Mouse (Mus musculus) hindbrain, embryonic 15.5 days (tissue): ENCODE measurements at regions not wholly inside any gene's neighbourhood (a gene's known extent, or its start where the extent isn't known, plus 50 kb on each side); places are given as distances from the start of the nearest gene placed in this dataset.

ENCODE experiments used
- ATAC-seq: fragments of 200-750 bp; cut with Nextera tagmentation; 2 replicates; pipeline ENCODE4 v1.8.0; 2017; ENCODE audit warnings: low read depth, moderate number of reproducible peaks, moderate TSS enrichment; ENCODE audit not compliant: low FRiP score
- H3K27ac ChIP-seq: fragments of 300-500 bp; sonication (generic); replicated peaks from 2 replicates; pipeline ENCODE4 v1.5.1; 2015; ENCODE audit warnings: mild to moderate bottlenecking, inconsistent platforms
- H3K27me3 ChIP-seq: fragments of 300-500 bp; sonication (generic); 2 replicates; pipeline ENCODE4 v1.6.1; 2015; ENCODE audit warnings: control low read depth, inconsistent platforms
- H3K36me3 ChIP-seq: fragments of 300-500 bp; sonication (generic); 2 replicates; pipeline ENCODE4 v1.6.1; 2015; ENCODE audit warnings: control low read depth, inconsistent platforms
- H3K4me1 ChIP-seq: fragments of 300-500 bp; sonication (generic); replicated peaks from 2 replicates; pipeline ENCODE4 v1.6.1; 2015; ENCODE audit warnings: control low read depth, inconsistent platforms
- H3K4me2 ChIP-seq: fragments of 300-500 bp; sonication (generic); 2 replicates; pipeline ENCODE4 v1.6.1; 2015; ENCODE audit warnings: moderate library complexity, mild to moderate bottlenecking, inconsistent platforms
- H3K4me3 ChIP-seq: fragments of 300-500 bp; sonication (generic); 2 replicates; pipeline ENCODE4 v1.5.1; 2015; ENCODE audit warnings: mild to moderate bottlenecking, inconsistent platforms
- H3K9ac ChIP-seq: fragments of 300-500 bp; sonication (generic); 2 replicates; pipeline ENCODE4 v1.6.1; 2015; ENCODE audit warnings: inconsistent platforms
- H3K9me3 ChIP-seq: fragments of 300-500 bp; sonication (generic); 2 replicates; pipeline ENCODE4 v1.6.1; 2016; ENCODE audit warnings: control low read depth, inconsistent platforms
- WGBS: fragments of 180-500 bp; shearing (Covaris S2); methylation state at CpG from one replicate; pipeline ENCODE4 v1.1.7; 2015; 5-methylcytosine and 5-hydroxymethylcytosine counted together

DNA sequence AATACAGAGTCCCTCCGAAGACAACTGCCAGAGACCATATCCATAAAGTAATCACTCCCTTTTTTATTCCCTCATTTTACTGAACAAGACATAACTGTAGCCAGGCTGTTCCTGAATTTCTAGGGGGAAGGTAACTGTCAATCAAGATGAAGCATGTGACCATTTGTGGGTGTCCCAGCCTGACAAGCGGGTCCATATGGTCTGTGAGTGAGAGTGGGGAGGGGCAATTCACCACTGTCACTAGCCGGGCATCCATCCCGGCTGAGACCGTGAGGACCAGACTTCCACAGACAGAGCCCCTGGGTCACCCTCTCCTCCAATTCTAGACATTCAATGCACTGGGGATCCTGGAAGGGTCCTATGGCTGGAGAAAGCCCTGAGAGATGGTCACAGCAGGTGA lies 54.6 kb downstream of the Gm11733 start:
- Histone ChIP-seq H3K27ac (no peak overlapping the region), H3K4me3 (no peak overlapping the region), H3K4me2 (no peak overlapping the region), H3K9me3 (no peaks in the 10 kb centered on the region), H3K27me3 (no peaks in the 10 kb centered on the region), H3K4me1 (peaks cover 60% of the 10 kb centered on the region), H3K9ac (no peak overlapping the region), H3K36me3 (no peaks in the 10 kb centered on the region)
- WGBS = 56% methylated on average over 5 of the region's 5 CpGs
- no peak for ATAC-seq

DNA sequence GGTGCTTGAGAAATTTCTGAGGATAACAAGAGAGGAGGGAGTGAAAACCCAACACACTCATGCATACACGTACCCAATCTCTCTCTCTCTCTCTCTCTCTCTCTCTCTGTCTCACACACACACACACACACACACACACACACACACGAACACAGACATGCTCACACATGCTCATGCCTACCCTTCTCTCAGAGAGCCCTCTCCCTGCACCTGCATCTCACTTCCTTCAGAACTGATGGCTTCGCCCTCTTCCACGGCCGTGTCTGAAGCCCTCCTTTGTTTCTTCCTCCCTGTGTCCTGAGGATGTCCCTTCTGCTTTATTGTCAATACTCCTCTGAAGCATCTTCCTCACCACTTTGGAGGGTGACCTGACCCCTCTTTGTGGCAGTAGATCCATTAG lies 56.4 kb downstream of the Gm11733 start:
- Histone ChIP-seq H3K9ac (0 out of 2 replicates have a peak overlapping the region, but pooled peaks have one; percentile 2), H3K4me1 (peaks cover 47% of the 10 kb centered on the region), H3K9me3 (no peaks in the 10 kb centered on the region), H3K27me3 (no peaks in the 10 kb centered on the region), H3K27ac (peak overlapping the region; percentile 82), H3K36me3 (no peaks in the 10 kb centered on the region), H3K4me3 (no peak overlapping the region), H3K4me2 (peak overlapping the region; percentile 24)
- WGBS = 31% methylated on average over 5 of the region's 5 CpGs
- 0 out of 2 replicates have a peak, but pooled peaks have one; percentile 27 for ATAC-seq

DNA sequence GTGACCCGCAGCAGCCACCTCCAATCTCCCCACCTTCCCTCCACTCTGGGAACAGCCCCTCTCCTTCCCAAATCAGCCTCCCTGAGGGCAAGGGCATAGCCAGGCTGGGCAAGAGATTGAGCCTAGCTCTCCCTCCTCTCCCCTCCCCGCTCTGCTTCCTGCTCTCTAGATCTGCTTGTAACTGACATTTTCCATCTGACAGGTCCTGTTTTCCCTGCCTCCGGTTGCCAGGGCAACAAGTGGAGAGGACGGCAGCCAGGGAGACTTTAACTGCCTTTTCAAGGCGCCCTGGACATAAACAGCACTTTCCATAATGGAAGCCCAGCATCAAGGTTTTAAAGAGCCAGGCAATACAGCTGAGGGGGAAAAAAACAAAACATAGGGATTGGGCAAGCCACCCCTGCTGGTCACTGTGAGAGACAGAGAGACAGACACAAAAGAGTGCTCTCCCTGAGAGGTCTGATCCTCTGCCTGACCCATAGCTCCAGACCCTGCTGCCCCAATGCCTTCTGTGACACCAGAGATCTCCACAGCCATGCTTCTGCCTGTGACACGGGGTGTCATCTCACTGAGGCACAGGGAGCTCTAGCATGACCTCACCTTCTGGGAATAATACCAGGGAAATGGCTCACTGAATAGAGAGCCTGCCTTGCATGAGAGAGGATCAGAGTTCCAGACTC lies 57.2 kb downstream of the Gm11733 start:
- no peaks in the 10 kb centered on the region for H3K9me3 ChIP-seq
- no peaks in the 10 kb centered on the region for H3K27me3 ChIP-seq
- 0 out of 2 replicates have a peak overlapping the region, but pooled peaks have one; percentile 2 for H3K9ac ChIP-seq
- H3K36me3 ChIP-seq = no peaks in the 10 kb centered on the region
- H3K4me3 ChIP-seq = no peak overlapping the region
- H3K4me2 ChIP-seq = peak overlapping the region; percentile 24
- ATAC-seq = peak; percentile 76
- H3K27ac ChIP-seq = peak overlapping the region; percentile 82
- H3K4me1 ChIP-seq = peaks cover 42% of the 10 kb centered on the region
- WGBS = 4% methylated on average over 6 of the region's 6 CpGs

DNA sequence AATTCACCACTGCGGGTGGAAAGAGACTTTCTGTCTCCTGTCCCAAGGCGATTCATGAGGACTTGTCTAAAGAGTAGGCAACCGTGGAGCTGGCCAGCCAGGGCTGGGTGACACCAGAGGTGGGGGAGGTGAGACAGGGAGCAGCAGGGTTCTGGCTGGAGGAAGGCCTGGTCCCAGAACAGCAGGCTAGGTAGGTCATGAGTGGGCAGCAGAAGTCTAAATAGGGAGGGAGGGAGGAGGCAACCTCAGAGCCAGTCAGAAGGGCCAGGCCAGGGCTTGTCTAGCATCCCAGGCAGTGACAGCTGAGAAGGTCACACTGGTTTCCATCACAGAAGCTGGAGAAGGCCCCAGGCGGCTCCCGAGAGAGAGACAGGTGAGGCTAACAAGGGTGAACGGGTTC lies 59.0 kb downstream of the Gm11733 start:
- H3K4me2 ChIP-seq = no peak overlapping the region
- H3K4me1 ChIP-seq = peaks cover 38% of the 10 kb centered on the region
- H3K27ac ChIP-seq = 0 out of 2 replicates have a peak overlapping the region, but pooled peaks have one; percentile 57
- H3K36me3 ChIP-seq = no peaks in the 10 kb centered on the region
- ATAC-seq = no peak
- no peak overlapping the region for H3K9ac ChIP-seq
- no peaks in the 10 kb centered on the region for H3K9me3 ChIP-seq
- 41% methylated on average over 6 of the region's 6 CpGs for WGBS
- no peaks in the 10 kb centered on the region for H3K27me3 ChIP-seq
- no peak overlapping the region for H3K4me3 ChIP-seq

DNA sequence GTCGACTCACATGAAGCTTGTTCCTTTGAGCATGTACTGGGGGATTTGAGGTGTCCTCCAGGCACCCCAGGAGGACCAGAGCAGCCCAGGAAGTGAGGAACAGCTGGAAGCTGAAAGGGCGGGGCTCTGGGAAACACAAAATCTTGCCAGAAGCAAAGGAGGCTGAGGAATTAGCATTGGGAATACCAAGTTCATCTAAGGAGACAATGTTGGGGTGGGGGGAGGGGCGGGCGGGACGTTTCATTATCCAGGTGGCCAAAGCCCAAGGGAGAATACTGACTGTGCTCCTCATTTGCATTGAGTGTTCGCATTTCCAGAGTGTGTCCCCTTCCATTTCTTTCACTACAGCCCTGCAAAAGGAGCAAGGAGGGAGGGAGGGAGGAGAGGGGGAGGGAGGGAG lies 60.3 kb downstream of the Gm11733 start:
- no peak for ATAC-seq
- no peak overlapping the region for H3K4me3 ChIP-seq
- no peak overlapping the region for H3K4me2 ChIP-seq
- no peak overlapping the region for H3K27ac ChIP-seq
- H3K9me3 ChIP-seq = no peaks in the 10 kb centered on the region
- peaks cover 32% of the 10 kb centered on the region for H3K4me1 ChIP-seq
- no peaks in the 10 kb centered on the region for H3K36me3 ChIP-seq
- no peak overlapping the region for H3K9ac ChIP-seq
- no peaks in the 10 kb centered on the region for H3K27me3 ChIP-seq
- WGBS = 36% methylated on average over 6 of the region's 6 CpGs

DNA sequence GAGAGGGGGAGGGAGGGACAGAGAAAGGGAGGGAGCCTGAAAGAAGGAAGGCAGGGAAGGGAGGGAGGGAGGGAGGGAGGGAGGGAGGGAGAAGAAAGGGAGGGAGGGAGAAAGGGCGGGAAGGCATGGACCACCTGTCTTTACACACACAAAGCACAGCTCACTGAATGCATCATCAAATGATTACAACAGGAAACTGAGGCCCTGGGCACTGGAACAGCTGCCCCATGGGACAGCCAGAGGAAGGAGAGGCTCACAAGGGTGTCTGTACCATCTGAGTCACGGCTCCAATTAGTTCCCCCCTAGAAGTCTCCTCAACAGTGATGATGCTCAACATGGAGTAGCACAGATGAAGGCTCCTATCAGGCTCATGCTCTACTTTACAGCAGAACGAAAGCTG lies 60.8 kb downstream of the Gm11733 start:
- H3K9ac ChIP-seq = no peak overlapping the region
- H3K36me3 ChIP-seq = no peaks in the 10 kb centered on the region
- no peak overlapping the region for H3K27ac ChIP-seq
- no peaks in the 10 kb centered on the region for H3K27me3 ChIP-seq
- WGBS = 72% methylated on average over 3 of the region's 3 CpGs
- peaks cover 29% of the 10 kb centered on the region for H3K4me1 ChIP-seq
- H3K4me2 ChIP-seq = no peak overlapping the region
- no peaks in the 10 kb centered on the region for H3K9me3 ChIP-seq
- no peak overlapping the region for H3K4me3 ChIP-seq
- ATAC-seq = no peak

DNA sequence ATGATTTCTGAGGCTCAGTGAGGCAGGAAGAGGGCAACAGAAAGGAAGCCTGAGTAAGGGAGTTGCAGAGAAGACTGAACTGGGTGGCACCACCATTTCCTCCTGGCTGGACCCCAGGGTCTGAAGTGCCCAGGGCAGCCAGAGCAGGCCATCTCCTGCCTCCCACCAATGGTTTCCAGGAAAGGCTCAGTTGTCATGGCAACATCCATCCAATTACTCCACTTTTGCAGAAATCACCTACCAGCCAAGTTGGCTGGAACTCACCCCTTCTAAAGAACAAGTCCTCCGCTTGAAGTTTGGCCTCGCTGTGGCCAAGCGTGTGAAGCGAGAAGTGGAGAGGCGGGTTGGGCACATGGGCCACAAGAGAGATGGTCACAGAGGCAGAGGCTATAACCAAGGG lies 67.8 kb downstream of the Gm11733 start:
- Histone ChIP-seq H3K4me2 (no peak overlapping the region), H3K27ac (no peak overlapping the region; the same call in 1 of the 2 replicates), H3K36me3 (no peaks in the 10 kb centered on the region), H3K4me1 (peaks cover 10% of the 10 kb centered on the region; the same call in 1 of the 2 replicates), H3K27me3 (no peaks in the 10 kb centered on the region), H3K9me3 (no peaks in the 10 kb centered on the region), H3K4me3 (no peak overlapping the region), H3K9ac (no peak overlapping the region)
- ATAC-seq = 0 out of 2 replicates have a peak, but pooled peaks have one; percentile 23
- 71% methylated on average over 5 of the region's 5 CpGs for WGBS

DNA sequence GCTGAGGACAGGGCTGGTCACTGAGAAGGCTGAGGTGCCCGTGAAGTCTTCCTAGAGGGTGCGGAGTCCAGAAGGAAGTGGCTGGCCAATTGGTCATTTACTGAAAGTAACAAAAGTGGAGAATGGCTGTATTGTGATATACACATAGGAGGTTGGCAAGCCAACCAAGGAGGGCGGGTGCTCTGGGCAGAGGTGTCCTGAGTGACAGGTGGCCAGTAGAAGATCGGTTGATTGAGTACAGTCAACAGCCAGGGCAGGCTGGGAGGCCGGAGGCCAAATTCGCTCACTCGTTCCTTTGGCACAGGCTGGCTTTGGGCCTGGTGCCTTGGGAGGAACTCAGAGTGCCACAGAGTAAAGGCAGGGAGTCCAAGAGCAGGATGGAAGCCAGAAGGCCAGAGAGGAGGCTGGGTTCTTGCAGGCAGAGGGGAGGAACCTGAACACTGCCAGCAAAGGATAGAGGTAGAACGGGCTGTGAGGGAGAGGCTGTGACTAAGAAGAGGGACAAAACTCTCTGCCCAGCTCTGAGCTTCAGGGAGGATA lies 68.3 kb downstream of the Gm11733 start:
- no peak overlapping the region for H3K4me2 ChIP-seq
- H3K9me3 ChIP-seq = no peaks in the 10 kb centered on the region
- peaks cover 10% of the 10 kb centered on the region; the same call in 1 of the 2 replicates for H3K4me1 ChIP-seq
- ATAC-seq = peak; percentile 57; the same call in 1 of the 2 replicates
- WGBS = 85% methylated on average over 8 of the region's 8 CpGs
- no peaks in the 10 kb centered on the region for H3K36me3 ChIP-seq
- no peak overlapping the region for H3K9ac ChIP-seq
- H3K27me3 ChIP-seq = no peaks in the 10 kb centered on the region
- H3K27ac ChIP-seq = no peak overlapping the region; the same call in 1 of the 2 replicates
- no peak overlapping the region for H3K4me3 ChIP-seq

DNA sequence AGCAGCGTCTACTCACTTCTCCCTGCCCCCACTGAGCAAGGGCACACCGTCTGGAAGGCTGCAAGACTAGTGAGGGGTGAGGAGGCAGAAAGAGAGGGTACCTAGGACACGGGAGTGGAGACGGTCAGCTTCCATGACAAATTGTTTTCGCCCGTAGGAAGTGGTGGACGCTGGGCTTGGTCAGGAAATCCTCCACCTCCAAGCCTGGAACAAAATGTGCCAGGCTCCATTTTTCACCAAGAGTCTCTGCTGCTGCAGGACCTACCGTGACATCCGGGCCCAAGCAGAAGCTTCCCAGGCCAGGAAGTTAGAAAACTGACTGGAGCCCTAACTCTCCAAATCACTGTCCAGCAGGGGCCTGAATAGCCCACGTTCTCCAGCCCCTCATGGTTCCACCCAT lies 69.9 kb downstream of the Gm11733 start:
- Histone ChIP-seq H3K27me3 (no peaks in the 10 kb centered on the region), H3K27ac (no peak overlapping the region), H3K4me1 (peaks cover 10% of the 10 kb centered on the region; the same call in 1 of the 2 replicates), H3K9ac (no peak overlapping the region), H3K4me3 (no peak overlapping the region), H3K36me3 (no peaks in the 10 kb centered on the region), H3K9me3 (no peaks in the 10 kb centered on the region), H3K4me2 (no peak overlapping the region)
- 54% methylated on average over 10 of the region's 10 CpGs for WGBS
- no peak for ATAC-seq

DNA sequence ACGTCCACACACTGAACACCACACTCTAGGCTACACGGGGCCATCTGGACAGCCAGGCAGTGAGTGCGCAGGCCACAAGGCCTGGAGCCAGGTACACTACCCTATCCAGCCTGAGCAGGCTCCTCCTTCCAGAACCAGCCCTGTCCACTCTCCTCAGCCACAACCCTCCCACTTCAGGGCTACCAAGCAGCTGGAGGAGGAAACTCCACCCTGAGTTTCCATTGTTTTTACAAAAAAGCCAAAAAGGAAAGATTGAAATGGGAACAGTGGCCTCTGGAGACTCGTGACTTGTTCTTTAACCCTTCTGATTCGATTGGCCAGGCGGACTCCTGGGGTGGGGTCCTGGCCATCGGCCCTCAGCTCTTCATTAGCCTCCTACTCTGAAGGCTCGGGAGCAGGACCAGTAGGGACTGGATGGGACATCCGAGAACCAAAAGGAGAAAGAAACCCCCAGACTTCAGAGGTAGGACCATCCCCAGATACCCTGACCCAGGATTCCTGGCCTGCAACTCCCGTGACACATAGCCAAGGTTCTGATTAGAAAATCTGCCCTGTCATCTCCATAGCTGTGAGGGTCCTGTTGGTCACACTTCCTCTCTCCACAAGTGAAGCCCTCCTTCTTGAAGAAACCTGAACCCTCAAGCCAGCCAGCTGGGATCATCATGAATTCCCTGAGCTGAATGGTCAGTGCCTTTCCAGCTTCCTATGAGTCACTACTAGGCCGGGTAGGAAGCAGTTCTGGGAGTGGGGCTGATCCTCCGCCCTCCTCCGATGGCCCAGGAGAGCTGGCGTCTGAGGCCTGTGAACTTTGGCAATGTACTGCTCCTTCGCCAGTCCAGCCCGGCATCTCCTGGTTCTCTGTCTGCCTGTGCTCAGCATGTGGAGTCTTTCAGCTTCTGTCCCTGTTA lies 73.6 kb downstream of the Gm11733 start:
- no peaks in the 10 kb centered on the region for H3K36me3 ChIP-seq
- H3K27ac ChIP-seq = no peak overlapping the region
- ATAC-seq = no peak
- no peaks in the 10 kb centered on the region for H3K27me3 ChIP-seq
- H3K9me3 ChIP-seq = no peaks in the 10 kb centered on the region
- H3K4me2 ChIP-seq = no peak overlapping the region
- no peak overlapping the region for H3K9ac ChIP-seq
- WGBS = 82% methylated on average over 16 of the region's 16 CpGs
- H3K4me3 ChIP-seq = no peak overlapping the region
- H3K4me1 ChIP-seq = 0 out of 2 replicates have a peak, but pooled peaks cover 3% of the 10 kb centered on the region

DNA sequence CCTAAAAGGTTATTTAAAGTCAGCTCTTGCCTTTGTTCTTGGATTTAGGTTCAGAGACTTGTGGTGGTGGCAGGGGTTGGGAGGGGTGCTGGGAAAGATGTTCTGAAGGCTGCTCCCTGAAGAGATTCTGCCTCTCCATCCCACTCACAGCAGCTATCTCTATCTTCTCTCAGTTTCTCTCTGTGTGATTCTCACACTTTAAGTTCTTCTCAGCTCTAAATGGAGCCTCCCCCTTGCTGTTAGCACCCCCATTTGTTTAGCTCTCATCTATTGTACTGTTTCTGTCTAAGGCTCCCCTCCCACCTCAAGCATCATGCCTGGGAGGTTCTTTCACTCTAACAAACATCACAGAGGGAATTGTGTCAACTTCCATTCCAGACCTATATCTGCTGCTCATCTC lies 75.7 kb downstream of the Gm11733 start:
- no peak overlapping the region for H3K4me3 ChIP-seq
- no peaks in the 10 kb centered on the region for H3K9me3 ChIP-seq
- no peak overlapping the region for H3K27ac ChIP-seq
- no peak overlapping the region for H3K9ac ChIP-seq
- H3K4me2 ChIP-seq = no peak overlapping the region
- H3K4me1 ChIP-seq = no peaks in the 10 kb centered on the region
- H3K36me3 ChIP-seq = no peaks in the 10 kb centered on the region
- H3K27me3 ChIP-seq = no peaks in the 10 kb centered on the region
- no peak for ATAC-seq
